Mouse (Mus musculus) cerebellum, postnatal 14 days (tissue): ENCODE measurements around the gene Map4k2.

Experiments used
- DNase-seq, 2 experiments: peaks; one replicate each; pipeline ENCODE4 v3.0.0; 2021; ENCODE audit warnings: mixed read lengths in 2 of 2

Gene Map4k2

DNA sequence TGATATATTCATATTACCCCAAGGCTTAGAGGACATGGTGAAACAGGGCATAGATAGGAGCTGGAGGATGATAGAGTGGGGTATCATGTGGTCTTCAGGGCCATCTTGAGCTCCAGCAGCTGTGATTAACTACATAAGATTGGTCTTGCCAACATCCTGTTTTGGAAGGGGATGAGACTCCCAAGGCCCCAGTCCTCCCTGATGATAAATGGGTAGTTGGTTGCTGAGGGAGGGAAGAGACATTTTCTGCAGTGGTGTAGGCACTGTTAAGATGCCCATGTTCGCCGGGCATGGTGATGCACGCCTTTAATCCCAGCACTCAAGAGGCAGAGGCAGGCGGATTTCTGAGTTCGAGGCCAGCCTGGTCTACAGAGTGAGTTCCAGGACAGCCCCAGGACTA is 40.3 kb downstream of the Map4k2 start:
- no peak for DNase-seq

DNA sequence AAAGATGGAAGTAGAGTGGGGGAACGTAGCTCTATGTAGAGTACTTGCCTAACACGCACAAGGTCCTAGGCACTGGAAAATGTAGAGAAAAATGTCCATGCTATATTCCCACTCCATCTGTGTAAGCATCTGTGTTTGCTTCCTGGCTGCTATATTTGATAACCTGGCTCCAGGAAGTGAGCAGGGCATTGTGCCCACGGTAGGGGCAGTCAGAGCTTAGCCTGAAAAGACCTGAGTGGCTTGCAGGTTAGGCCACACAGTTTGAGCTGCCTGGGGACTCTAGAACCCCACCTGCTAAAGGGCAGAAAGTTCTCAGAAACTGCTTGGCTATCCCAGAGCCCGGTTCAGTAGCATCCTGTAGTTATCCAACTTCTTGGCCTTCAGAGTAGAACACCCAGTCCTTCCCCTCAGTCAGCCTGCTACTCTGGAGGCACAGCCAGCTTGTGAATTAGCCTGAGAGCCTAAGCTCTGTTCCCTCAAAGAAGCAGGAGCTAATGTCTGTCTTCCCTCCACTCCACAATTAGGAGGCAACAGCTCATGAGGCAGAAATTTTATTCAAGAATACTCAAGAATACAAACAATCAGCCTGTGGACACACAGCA is 41.5 kb downstream of the Map4k2 start:
- DNase-seq: peak; percentile 68 to 69

DNA sequence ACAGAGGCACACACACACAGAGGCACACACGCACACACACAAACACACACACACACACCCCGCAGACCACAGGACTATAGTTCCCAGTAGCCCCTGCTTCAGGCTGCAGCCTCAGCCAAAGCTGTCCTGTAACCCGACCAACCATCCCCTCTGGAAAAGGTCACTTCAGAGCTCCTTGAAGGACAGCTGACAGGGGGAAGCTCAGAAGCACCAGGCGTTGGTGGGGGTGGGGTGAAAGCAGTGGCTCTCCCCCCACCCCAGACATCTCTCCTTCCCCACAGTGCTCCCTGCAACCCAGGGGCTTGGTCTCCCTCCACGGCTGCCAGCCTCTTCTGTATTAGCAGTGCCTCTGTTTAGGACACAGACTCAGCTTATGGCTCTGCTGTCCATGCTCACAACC is 42.5 kb downstream of the Map4k2 start:
- DNase-seq: no peak

DNA sequence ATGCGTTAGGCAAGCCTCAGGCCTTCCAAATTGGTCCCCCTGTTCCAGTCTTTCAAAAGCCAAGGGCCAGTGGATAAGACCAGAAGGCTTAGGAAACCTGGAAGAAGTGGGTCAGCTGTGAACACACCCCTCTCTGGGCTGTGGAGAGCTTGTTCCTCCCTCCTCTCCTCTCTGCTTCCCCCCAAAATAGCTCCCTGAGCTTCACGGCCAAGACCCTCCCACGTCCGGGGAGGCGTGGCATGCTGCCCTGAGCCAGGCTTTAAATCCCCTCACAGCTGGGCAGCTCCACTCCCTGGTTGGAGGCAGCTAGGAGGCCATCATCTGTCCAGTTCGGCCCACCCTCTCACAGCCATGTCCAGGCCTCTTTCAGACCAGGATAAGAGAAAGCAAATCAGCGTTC is 43.2 kb downstream of the Map4k2 start, which contains the start of gene Pygm:
Gene Pygm (plus strand): TSS at position 272 of the 400 bp plus-strand sequence.
- peak in 1 of 2 experiments; percentile 49 for DNase-seq

DNA sequence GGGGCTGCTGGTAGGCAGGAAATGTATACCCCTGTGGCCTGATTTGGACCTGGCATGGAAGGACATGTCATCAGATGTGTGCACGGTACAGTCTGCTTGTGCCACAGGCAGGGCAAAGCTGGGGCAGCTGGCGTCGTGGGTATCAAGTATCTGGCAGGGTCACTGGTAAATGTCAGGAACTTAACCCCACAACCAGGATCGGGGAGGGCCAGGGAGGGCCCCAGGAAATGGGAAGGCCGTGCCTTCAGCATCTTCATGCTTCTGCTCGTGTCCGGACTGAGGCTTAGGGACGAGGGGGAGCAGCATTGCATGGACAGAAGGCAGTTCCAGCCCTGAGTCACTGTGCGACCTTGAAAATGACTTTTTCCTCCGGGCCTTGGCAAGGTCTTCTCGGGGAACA is 44.0 kb downstream of the Map4k2 start:
- no peak for DNase-seq

DNA sequence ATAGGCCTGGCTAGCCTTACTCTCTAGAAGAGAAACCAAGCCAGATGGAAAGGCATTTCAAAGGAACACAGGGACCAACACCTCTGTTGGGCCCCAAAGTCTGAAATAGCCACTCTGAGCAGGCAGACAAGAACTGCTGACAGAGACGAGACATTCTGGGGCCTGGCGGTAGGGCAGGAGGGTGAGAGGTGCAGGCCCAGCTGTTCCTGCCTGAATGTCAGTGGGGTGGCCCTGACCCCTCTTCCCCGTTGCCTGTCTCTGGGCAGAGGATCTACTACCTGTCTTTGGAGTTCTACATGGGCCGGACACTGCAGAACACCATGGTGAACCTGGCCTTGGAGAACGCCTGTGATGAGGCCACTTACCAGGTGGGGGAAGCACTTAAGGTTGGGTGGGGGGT is 44.5 kb downstream of the Map4k2 start:
- DNase-seq: no peak

DNA sequence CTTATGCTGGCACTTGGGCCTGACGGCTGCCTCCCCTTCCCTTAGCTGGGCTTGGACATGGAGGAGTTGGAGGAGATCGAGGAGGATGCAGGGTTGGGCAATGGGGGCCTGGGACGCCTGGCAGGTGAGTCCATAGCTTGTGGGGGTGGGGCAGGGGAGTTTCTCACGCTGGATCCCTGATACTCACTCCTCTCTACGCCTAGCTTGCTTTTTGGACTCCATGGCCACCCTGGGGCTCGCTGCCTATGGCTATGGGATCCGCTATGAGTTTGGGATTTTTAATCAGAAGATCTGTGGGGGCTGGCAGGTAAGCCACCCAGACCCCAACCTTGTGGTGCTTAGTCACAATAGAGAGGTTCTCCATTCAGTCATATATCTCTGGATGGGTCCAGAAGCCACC is 44.9 kb downstream of the Map4k2 start:
- DNase-seq: no peak

DNA sequence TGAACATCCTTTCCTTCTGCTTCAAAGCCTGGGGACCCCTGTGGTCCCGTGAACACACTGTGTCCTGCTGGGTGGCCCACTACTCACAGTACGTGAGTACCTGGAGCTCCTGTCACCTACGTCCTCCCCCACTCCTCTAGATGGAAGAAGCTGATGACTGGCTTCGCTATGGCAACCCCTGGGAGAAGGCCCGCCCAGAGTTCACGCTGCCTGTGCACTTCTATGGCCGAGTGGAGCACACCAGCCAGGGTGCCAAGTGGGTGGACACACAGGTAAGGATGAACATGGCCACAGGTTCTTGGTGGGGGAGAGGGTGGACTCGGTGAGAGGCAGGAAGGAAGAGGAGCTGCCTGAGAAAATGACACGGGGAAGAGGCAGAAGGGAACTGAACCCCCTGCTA is 45.3 kb downstream of the Map4k2 start:
- no peak for DNase-seq

DNA sequence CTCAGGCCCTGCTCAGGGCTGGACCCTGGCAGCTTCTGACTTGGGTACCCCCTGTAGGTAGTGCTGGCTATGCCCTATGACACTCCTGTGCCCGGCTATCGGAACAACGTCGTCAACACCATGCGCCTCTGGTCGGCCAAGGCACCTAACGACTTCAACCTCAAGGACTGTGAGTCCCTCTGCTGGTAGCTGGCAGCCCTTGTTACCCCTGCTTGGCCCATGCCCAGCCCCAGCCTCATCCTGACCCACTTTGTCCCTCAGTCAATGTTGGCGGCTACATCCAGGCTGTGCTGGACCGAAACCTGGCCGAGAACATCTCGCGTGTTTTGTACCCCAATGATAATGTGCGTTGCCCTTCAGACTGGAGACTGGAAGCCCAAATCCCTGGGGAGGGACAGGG is 47.1 kb downstream of the Map4k2 start:
- DNase-seq: peak; percentile 60 to 73

DNA sequence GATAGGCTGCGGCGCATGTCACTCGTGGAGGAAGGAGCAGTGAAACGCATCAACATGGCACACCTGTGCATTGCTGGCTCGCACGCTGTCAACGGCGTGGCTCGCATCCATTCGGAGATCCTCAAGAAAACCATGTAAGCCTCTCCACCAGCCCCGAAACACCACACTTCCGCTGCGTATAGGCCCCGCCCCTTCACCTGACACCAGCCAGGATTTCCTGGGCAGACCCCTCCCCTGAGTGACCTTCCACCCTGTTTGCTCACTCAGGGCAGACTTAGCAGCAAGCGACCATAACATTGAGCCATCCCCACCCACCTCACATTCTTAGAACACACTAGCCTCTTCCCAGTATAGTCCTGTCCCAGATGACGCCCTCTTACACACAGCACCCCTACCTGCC is 48.9 kb downstream of the Map4k2 start:
- DNase-seq: no peak

DNA sequence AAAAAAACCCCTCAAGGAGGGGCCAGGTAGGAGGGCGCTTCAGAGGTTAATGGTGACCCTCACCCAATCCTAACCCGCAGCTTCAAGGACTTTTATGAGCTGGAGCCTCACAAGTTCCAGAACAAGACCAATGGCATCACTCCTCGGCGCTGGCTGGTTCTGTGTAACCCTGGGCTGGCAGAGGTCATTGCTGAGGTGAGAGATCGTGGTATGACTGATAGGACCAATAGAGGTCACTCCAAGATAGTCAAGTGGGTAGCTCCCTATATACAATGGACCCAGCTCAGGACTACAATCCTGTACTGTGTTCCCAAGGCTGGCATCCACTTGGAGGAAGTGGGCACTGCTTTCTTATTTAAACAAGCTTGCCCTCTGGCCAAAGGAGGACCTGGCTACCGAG is 49.3 kb downstream of the Map4k2 start:
- DNase-seq: no peak

DNA sequence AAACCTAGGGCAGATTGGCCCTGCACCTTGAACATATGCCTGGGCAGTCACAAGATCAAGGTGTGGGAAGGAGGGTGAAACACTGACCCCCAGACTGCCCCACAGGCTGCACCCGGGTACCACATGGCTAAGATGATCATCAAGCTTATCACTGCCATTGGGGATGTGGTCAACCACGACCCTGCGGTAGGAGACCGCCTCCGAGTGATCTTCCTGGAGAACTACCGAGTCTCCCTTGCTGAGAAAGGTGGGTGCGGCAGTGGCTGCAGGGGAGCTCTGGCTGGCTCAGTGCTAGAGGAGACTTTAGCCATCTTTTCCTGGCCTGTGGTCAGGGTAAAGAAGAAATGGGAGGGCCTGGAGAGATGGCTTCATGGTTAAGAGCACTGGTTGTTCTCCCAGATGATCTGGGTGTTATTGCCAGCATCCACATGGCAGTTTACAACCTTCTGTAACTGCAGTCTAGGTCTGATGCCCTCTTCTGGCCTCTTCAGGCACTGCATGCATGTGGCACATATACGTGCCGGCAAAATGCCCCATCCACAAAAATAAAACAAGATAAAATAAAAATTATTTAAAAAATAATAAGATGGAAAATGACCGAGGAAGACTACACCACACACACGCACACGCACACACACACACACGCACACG is 51.9 kb downstream of the Map4k2 start:
- no peak for DNase-seq

DNA sequence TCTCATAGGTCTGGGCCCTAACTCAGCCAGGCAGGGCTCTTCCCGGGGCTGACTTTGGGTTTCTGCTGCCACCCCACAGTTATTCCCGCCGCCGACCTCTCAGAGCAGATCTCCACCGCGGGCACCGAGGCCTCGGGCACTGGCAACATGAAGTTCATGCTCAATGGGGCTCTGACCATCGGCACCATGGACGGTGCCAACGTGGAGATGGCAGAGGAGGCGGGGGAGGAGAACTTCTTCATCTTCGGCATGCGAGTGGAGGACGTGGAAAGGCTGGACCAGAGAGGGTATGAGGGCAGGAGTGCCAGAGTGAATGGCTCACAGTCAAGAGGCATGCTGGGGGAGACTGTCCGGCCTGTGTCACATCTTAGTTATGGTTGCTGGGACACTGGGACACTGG is 52.7 kb downstream of the Map4k2 start:
- DNase-seq: no peak

DNA sequence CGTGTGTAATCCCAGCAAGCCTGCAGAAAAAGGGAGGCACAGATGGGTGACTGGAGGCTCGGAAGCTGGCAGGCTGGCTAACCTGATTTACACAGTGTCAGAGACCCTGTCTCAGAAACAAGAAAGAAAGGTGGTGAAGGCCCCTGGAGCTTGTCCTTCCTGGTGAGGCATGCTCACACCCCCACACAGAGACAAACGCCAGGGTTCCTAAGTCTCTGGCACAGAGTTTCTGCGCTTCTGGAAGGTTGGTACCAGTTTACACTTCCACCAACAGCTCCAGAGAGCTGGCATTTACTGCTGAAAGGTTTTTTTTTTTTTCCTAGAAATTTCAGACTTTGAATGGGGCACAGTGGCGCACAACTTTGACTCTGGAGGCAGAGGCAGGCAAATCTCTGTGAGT is 55.3 kb downstream of the Map4k2 start:
- DNase-seq: no peak

DNA sequence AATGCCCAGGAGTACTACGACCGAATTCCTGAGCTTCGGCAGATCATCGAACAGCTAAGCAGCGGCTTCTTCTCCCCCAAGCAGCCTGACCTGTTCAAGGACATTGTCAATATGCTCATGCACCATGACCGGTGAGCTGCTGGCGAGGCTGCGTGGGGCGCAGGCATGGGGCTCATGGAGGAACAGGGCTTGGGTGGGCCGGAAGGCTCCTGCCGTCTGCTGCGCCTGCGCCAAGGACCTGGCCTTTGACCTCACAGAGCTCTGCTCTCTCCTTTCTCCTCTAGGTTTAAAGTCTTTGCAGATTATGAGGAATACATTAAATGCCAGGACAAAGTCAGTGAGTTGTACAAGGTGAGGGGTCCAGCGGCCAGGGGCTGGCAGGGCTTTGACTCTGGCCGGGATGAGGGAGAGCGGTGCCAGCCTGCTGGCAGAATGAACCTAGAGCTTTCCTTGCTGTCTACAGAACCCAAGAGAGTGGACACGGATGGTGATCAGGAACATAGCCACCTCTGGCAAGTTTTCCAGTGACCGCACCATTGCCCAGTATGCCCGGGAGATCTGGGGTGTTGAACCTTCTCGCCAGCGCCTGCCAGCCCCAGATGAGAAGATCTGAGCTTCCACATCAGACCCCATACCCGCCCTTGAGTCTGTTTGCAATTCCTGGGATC is 56.8 kb downstream of the Map4k2 start:
- DNase-seq: no peak

DNA sequence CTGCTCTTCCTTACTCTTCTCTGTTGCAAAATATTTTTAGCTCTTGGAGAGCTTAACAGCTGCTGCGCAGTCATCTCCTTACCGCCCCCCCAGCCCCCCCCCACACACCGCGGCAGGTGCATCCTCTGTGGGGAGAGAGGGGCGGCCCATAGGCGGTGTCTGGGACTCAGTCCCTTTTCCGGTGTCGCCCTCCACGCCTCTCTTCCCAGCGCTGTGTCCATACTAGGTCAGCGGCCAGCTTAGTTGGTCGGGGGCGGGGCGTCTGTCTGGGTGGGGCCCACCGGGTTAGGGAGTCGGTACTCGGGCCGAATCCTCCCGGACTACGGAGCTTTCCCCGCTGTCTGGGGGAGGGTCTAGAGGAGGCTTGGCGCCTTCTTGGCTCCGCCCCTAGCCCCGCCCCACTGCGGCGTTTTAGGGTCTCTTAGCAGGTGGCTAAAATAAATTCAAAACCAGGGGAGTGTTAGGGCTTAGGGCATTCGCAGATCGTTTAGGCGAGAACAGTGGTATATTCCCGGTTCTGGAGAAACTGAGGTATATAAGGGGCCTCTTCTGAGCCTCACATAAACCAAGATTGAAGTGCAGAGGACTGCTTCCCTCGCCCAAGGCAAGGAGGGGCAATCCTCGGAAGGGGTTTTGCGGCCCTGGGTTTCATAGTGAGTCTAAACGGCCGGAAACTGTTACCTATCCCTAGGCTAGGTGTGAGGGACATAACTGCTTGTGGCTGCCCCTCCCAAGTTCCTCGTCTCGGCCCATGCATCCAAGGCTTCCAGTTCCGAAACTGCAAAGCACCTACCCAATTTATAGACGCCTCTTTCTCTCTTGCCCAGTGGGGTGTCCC is 57.7 kb downstream of the Map4k2 start:
- peak; percentile 60 to 66 for DNase-seq

DNA sequence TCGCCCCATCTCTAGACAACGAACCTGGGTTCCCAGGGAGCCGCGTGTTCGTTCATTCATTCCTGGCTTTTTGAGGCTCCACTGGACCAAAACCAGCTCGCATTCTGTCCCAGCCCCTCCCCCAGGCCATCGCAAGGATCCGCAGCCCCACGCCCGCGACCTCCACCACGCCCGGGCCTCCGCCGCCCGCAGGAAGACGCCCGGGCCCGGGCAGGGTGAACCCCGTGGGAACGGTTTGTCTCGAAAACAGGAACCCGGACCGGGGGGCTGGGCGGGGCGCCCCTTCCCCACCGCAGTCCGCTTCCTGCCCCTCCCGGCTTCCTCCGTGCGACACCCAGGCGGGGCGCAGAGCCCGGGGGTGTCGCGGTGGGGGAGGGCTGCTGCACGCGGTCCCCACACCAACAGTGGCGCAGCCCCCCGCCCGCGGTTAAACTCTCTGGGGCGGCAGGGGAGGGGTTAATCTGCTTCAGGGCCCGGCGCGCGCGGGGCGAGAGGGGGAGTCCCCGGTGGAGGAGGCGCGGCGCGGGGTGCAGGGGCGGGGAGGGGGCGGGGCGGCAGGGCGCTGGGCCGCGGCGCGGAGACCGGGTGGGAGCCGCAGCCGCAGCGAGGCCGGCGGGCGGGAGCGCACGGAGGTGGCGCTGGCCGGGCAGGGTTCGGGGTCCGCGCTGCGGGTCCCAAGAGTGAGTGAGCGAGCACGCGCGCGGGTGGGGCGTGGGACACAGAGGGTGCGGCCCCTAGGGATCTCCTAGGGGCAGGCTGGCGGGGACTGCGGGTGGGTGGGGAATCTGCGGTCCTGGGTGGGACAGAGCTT is 58.6 kb downstream of the Map4k2 start, which contains the start of gene Rasgrp2:
Gene Rasgrp2 (plus strand): TSS at position 56 of the 811 bp plus-strand sequence.
- peak; percentile 46 to 56 for DNase-seq

DNA sequence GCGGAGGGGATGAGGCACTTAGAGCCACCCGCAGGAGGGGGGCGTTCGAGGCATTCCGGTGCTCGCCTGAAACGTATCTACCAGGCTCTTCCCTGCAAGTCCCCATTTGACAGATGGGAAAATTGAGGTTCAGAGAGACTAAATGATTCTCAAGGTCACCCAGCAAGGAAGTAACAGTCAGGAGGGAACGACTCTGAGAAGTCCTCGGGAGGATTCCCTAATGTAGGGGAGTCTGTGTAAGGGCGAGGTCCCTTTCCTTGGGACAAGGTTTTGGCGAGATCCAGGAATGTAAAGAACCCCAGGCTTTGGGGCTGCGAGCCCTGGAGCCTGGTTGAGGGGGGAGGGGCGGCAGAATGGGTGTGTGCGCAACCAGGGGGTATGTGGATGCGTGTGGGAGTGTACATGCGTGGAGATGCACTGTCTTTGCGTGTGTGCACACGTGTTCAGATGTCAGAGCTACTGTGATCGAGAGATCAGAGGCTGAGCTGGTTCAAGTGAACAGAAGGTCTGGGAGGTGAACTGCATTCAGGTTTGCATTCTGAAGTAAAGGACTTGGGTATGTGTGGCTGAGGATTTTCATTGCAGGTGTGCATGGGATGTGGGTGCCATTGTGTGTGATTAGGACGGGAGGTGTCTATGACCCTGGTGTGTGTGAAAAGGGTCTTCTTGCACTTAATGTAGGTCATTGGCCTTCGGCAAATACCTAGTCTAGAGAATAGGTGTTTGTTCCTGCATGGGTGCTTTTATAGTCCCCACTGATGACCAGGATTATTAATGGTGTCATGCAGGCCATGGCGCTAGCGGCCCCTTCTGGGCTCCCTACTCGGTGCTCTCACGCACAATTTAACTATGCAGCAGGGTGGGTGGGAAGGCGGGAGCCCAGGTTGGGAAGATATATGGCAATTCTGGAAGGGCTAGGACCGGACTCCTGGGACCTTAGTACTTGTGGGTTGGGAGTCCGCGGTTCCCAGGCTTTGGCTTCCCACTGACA is 59.5 kb downstream of the Map4k2 start:
- DNase-seq: no peak

DNA sequence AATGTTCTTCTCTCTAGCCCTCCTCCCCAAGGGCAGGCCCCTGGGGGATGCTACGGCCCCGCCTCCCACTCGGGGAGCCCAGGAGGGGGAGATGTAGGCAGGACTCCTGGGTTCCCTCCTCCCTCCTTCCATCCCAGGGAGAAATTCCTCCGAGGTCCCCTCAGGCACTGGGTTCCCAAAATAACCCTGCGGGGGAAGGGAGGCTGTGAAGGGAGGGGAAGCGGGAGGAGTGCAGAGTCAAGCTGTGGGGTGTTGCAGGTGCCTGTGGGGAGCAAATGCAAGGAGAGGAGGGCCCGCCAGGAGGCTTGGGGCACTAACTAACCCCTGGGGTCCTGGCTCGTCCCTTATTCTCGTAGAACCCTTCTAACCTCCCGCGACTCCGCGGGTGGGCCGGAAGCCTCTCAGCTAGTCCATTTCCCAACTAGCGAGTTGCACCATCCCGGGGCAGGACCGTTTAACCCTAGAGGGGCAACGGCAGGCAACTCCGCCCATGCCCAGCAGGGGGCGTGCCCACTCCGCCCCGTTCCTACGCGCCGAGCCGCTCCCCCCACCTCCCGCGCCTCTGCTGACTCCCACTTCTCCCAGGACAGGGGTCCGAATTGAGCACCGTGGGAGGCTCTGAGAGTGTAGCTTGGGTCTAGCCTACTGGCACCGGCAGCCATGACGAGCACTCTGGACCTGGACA is 60.3 kb downstream of the Map4k2 start:
- DNase-seq: peak; percentile 67 to 79

DNA sequence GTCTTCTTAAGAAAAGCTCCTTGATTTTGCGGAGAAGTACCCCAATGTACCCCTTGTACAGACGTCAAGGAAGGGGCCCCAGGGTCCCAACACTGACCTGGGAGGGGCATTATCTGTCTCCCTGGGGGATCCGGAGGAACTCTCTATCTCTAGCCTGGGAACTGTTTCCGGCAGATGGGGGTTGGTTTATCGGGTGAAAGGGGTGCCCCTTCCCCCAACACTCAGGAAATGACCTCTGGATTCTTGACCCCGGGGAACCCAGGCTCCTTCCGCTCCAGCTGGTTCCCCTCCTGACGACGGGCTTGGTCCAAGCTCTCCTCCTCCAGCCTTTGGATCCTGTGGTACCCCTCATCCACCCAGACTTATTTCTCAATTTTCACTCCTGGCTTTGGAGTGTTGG is 61.0 kb downstream of the Map4k2 start:
- no peak for DNase-seq

DNA sequence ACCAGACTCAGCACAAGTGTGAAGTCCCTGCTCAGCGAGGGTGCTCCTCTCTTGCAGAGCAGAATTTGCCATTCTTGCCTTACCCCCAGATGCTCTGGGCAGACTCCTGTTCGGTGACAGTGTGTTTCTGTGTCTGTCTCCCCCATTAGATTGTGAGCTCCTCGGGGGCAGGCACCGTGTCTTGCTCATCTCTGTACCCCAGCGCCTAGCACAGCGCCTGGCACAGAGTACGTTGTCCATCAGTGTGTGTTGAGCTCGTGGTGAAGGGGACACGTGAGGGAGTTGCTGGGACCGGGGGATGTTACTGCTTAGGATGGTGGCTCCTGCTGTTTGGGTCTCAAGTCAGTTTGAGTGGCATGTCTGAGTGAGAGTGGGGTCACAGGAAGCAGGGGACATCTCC is 62.9 kb downstream of the Map4k2 start:
- no peak for DNase-seq
